Mouse (Mus musculus): Measurements from ENCODE around the gene Gpr61.

Gene Gpr61

GRCm38 (mm10) chr3:108185460-108186097 lies 30.9 kb upstream of the Gpr61 start:
- TF ChIP-seq CTCF (conservative IDR thresholded peaks at IDR 0.05; ENCODE audit: low read length) (no peak), NANOG (IDR thresholded peaks at IDR 0.05; ENCODE audit: borderline replicate concordance, low read length) (no peak), POU5F1 (IDR thresholded peaks at IDR 0.05; ENCODE audit: borderline replicate concordance, low read length) (no peak)
- peaks cover 54% of the 10 kb centered on the region for H3K4me1 ChIP-seq (replicated peaks; ENCODE audit: low read depth, low read length)
- H3K9me3 ChIP-seq (ENCODE audit: low read length) = no peaks in the 10 kb centered on the region; the same call in 1 of the 2 replicates
- H3K4me3 ChIP-seq (replicated peaks; ENCODE audit: low read length) = peak overlapping the region; percentile 88
- H3K27me3 ChIP-seq (ENCODE audit: insufficient read depth, low read length) = peaks cover 48% of the 10 kb centered on the region
- 0 out of 2 replicates have a peak, but pooled peaks cover 4% of the 10 kb centered on the region for H3K36me3 ChIP-seq (ENCODE audit: insufficient read depth, low read length)

DNA sequence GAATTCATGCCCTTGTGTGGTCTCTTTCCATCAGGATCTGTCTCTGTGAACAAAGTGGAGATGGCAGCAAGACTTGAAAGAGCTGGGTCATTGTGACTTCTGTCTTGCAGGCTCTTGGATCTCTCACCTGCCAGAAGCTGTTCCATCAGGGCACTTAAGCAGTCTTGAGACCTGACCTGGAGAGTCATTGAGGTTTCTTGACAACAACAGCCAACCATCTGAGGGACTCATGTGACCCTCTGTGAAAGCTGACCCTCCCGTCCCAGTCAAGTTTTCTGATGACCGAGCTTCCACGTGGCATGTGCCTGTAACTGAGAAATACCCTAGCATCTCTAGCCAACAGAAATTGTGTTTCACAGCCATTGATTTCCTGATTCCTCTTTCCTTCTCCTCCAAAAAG lies 30.1 kb upstream of the Gpr61 start:
- Histone ChIP-seq H3K4me3 (replicated peaks; ENCODE audit: low read length) (no peak overlapping the region), H3K27me3 (ENCODE audit: insufficient read depth, low read length) (peaks cover 48% of the 10 kb centered on the region), H3K4me1 (replicated peaks; ENCODE audit: low read depth, low read length) (peaks cover 45% of the 10 kb centered on the region), H3K36me3 (ENCODE audit: insufficient read depth, low read length) (0 out of 2 replicates have a peak, but pooled peaks cover 4% of the 10 kb centered on the region), H3K9me3 (ENCODE audit: low read length) (no peaks in the 10 kb centered on the region; the same call in 1 of the 2 replicates)
- TF ChIP-seq POU5F1 (IDR thresholded peaks at IDR 0.05; ENCODE audit: borderline replicate concordance, low read length) (no peak), CTCF (conservative IDR thresholded peaks at IDR 0.05; ENCODE audit: low read length) (no peak), NANOG (IDR thresholded peaks at IDR 0.05; ENCODE audit: borderline replicate concordance, low read length) (no peak)

GRCm38 (mm10) chr3:108180514-108180913 lies 25.8 kb upstream of the Gpr61 start:
- H3K36me3 ChIP-seq (ENCODE audit: insufficient read depth, low read length) = no peaks in the 10 kb centered on the region
- peaks cover 15% of the 10 kb centered on the region for H3K4me1 ChIP-seq (replicated peaks; ENCODE audit: low read depth, low read length)
- TF ChIP-seq CTCF (conservative IDR thresholded peaks at IDR 0.05; ENCODE audit: low read length) (no peak), POU5F1 (IDR thresholded peaks at IDR 0.05; ENCODE audit: borderline replicate concordance, low read length) (no peak), NANOG (IDR thresholded peaks at IDR 0.05; ENCODE audit: borderline replicate concordance, low read length) (no peak)
- no peaks in the 10 kb centered on the region; the same call in 1 of the 2 replicates for H3K9me3 ChIP-seq (ENCODE audit: low read length)
- H3K4me3 ChIP-seq (replicated peaks; ENCODE audit: low read length) = no peak overlapping the region
- peaks cover 23% of the 10 kb centered on the region for H3K27me3 ChIP-seq (ENCODE audit: insufficient read depth, low read length)

DNA sequence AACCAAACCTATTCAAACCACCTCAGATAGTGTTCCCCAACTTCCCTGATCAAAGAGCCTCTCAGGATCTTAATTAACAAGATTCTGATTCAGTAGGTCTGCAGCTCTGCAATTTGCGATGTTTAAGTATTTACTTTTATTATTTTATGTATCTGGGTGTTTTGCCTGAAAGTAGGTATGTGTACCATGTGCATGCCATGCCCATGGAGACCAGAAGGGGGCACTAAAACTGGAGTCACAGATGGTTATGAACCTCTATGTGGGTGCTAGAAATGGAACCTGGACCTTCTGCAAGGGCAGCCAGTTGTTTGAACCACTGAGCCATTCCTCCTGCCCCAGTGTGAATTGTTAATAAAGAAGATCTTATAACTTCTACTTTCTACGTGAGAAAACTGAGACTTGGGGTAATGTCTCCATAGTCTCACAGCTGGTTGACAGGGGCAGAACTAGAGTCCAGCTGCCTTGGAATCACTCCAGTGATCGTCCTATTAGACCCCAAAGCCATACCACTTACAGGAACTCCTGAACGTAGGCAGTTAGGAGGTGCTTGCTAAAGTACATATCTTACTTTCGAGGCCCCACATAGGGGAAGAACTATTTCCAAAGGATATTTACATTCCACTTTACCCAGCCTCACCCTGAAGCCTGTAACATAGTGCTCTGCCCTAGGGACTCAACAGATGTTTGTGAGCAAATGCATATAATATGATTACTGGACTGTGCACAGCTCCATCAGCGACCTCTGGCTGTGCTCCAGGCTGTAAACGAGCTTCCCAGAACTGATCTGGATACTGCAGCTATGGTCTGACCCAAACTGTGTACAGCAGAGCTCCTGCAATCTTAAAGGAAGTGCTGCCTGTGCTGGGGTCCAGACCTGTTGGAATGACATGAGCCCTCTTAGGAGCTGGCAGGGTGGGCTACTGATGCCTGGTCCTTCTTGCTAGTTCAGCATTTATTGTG lies 24.4 kb upstream of the Gpr61 start:
- TF ChIP-seq CTCF (conservative IDR thresholded peaks at IDR 0.05; ENCODE audit: low read length) (peak; percentile 59), NANOG (IDR thresholded peaks at IDR 0.05; ENCODE audit: borderline replicate concordance, low read length) (no peak), POU5F1 (IDR thresholded peaks at IDR 0.05; ENCODE audit: borderline replicate concordance, low read length) (no peak)
- Histone ChIP-seq H3K27me3 (ENCODE audit: insufficient read depth, low read length) (peaks cover 15% of the 10 kb centered on the region), H3K9me3 (ENCODE audit: low read length) (no peaks in the 10 kb centered on the region), H3K4me3 (replicated peaks; ENCODE audit: low read length) (no peak overlapping the region), H3K4me1 (replicated peaks; ENCODE audit: low read depth, low read length) (peaks cover 19% of the 10 kb centered on the region), H3K36me3 (ENCODE audit: insufficient read depth, low read length) (no peaks in the 10 kb centered on the region)

- Histone ChIP-seq H3K4me1 (replicated peaks; ENCODE audit: low read depth, low read length) (peaks cover 15% of the 10 kb centered on the region), H3K36me3 (ENCODE audit: insufficient read depth, low read length) (no peaks in the 10 kb centered on the region), H3K4me3 (replicated peaks; ENCODE audit: low read length) (peak overlapping the region; percentile 3; the same call in 1 of the 2 replicates), H3K27me3 (ENCODE audit: insufficient read depth, low read length) (peaks cover 13% of the 10 kb centered on the region; the same call in 1 of the 2 replicates), H3K9me3 (ENCODE audit: low read length) (no peaks in the 10 kb centered on the region)
- TF ChIP-seq NANOG (IDR thresholded peaks at IDR 0.05; ENCODE audit: borderline replicate concordance, low read length) = no peak
- no peak for TF ChIP-seq POU5F1 (IDR thresholded peaks at IDR 0.05; ENCODE audit: borderline replicate concordance, low read length)
- TF ChIP-seq CTCF (conservative IDR thresholded peaks at IDR 0.05; ENCODE audit: low read length) = no peak
Observed at GRCm38 (mm10) chr3:108174672-108175531, 20.2 kb upstream of the Gpr61 start.

DNA sequence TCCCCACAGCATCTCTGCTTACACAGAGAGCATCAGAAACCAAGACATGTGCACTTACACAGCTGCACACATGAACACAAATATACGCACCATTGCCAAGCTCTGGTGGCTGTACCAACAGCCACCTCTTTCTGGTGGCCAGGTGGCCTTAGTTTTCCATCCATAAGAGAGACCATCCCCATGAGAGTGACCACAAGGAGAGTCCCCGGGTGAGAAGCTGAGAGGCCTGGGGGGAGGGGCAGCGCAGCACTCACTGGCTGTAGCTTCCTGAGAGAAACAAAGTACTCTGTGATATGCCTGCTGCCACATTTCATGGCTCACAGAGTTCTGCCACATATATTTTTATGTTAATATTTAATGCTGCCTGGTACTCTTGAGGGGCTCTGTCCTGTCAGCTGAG lies 14.5 kb upstream of the Gpr61 start:
- Histone ChIP-seq H3K4me3 (replicated peaks; ENCODE audit: low read length) (no peak overlapping the region), H3K4me1 (replicated peaks; ENCODE audit: low read depth, low read length) (peaks cover 13% of the 10 kb centered on the region), H3K27me3 (ENCODE audit: insufficient read depth, low read length) (peaks cover 30% of the 10 kb centered on the region), H3K36me3 (ENCODE audit: insufficient read depth, low read length) (no peaks in the 10 kb centered on the region), H3K9me3 (ENCODE audit: low read length) (no peaks in the 10 kb centered on the region)
- no peak for TF ChIP-seq NANOG (IDR thresholded peaks at IDR 0.05; ENCODE audit: borderline replicate concordance, low read length)
- TF ChIP-seq CTCF (conservative IDR thresholded peaks at IDR 0.05; ENCODE audit: low read length) = no peak
- TF ChIP-seq POU5F1 (IDR thresholded peaks at IDR 0.05; ENCODE audit: borderline replicate concordance, low read length) = no peak

DNA sequence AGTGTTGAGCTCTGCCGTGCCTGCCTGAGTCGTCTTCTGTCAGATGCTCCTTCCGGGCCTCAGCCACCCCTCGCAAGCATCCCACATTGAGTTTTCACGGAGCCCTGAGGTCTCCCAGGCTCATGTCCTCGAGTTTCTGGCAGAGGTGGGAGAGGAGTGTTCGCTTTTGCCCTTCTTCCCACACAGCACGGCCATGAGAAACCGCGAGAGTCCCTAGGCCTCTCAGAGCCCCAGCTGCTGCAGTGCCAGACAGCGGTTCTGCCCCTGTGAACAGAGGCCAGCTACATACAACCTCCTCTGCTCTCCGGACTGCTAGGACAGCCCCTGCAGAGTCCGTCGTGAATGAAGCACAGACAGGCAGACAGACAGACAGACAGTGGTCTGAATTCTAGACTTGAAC lies 12.8 kb upstream of the Gpr61 start:
- no peak for TF ChIP-seq NANOG (IDR thresholded peaks at IDR 0.05; ENCODE audit: borderline replicate concordance, low read length)
- no peak for TF ChIP-seq CTCF (conservative IDR thresholded peaks at IDR 0.05; ENCODE audit: low read length)
- TF ChIP-seq POU5F1 (IDR thresholded peaks at IDR 0.05; ENCODE audit: borderline replicate concordance, low read length) = no peak
- Histone ChIP-seq H3K27me3 (ENCODE audit: insufficient read depth, low read length) (peaks cover 30% of the 10 kb centered on the region), H3K4me3 (replicated peaks; ENCODE audit: low read length) (no peak overlapping the region), H3K36me3 (ENCODE audit: insufficient read depth, low read length) (no peaks in the 10 kb centered on the region), H3K9me3 (ENCODE audit: low read length) (no peaks in the 10 kb centered on the region), H3K4me1 (replicated peaks; ENCODE audit: low read depth, low read length) (peaks cover 13% of the 10 kb centered on the region)
